Mouse (Mus musculus) erythroblast, embryonic 14.5 days (primary cell): ENCODE results near the gene Abcb5.

Source experiments
- GATA1 ChIP-seq: IDR thresholded peaks from 2 replicates; pipeline ENCODE4 v1.6.1; 2012; ENCODE audit warnings: low read length, inconsistent platforms, mixed read lengths
- TAL1 ChIP-seq: IDR thresholded peaks from 3 replicates; pipeline ENCODE4 v1.6.1; 2012; ENCODE audit warnings: low read length, inconsistent platforms, mixed read lengths

- no peak for TF ChIP-seq GATA1
- TF ChIP-seq TAL1 = no peak
Observed at GRCm38 (mm10) chr12:118838260-118838659, 128.0 kb downstream of the Abcb5 start.
